Mouse (Mus musculus): ENCODE results near the gene Lrp1. TPM values are rescaled to one million over a fixed set of nuclear protein-coding genes. Genes with fewer than 3 reads are reported as not detected.

Gene Lrp1
- polyA plus RNA-seq, 1 experiment, result 57.8 TPM

DNA sequence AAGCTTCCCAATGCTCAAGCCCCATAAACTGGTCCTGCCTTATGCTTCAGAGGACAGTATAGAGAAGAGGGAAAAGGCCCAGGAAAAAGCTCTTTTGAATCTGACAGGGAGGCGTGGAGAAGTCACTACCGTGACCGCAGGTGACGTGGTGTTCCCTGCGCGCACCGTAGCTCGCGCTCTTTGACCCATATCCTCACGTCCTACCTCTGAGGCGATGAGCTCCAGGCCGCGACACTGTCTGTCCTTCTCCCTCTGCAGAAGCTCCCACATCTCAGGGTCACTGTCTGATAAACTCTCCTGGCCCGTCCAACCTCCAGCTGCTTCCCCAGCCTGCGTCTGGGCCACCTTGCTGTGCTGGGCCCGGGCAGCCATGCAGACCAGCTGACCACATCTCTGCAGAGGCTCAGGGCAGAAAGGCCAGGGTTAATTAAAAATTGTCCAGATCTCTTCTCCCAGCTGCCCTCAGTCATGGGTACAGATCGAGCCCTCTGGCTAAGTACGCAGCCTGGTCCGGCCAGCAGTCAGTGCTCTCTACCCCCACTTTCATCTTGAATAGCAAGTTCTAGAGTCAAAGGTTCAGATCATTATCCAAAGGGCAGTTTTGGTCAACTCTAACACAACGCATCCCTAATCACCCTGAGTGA lies 100.1 kb downstream of the Lrp1 start:
- Histone ChIP-seq H3K4me3 (ENCODE audit: insufficient read depth, low read depth, low read length) (peak overlapping the region; percentile 98), H3K27me3 (replicated peaks; ENCODE audit: control insufficient read depth, insufficient read depth, low read length) (0 out of 2 replicates have a peak, but pooled peaks cover 1% of the 10 kb centered on the region), H3K4me1 (ENCODE audit: control insufficient read depth, insufficient read depth, low read length) (peaks cover 14% of the 10 kb centered on the region; the same call in 1 of the 2 replicates), H3K36me3 (ENCODE audit: control insufficient read depth, insufficient read depth, low read length) (0 out of 2 replicates have a peak, but pooled peaks cover 1% of the 10 kb centered on the region), H3K27ac (ENCODE audit: insufficient read depth, low read depth, low read length) (peak overlapping the region; percentile 92)
- 49% methylated on average over 20 of the region's 20 CpGs for WGBS
- TF ChIP-seq POLR2A (IDR thresholded peaks at IDR 0.05; ENCODE audit: low read depth, low read length) (no peak), CTCF (conservative IDR thresholded peaks at IDR 0.05; ENCODE audit: insufficient read depth, insufficient read length, low read depth, low read length) (no peak)
- peak; percentile 89 for DNase-seq

DNA sequence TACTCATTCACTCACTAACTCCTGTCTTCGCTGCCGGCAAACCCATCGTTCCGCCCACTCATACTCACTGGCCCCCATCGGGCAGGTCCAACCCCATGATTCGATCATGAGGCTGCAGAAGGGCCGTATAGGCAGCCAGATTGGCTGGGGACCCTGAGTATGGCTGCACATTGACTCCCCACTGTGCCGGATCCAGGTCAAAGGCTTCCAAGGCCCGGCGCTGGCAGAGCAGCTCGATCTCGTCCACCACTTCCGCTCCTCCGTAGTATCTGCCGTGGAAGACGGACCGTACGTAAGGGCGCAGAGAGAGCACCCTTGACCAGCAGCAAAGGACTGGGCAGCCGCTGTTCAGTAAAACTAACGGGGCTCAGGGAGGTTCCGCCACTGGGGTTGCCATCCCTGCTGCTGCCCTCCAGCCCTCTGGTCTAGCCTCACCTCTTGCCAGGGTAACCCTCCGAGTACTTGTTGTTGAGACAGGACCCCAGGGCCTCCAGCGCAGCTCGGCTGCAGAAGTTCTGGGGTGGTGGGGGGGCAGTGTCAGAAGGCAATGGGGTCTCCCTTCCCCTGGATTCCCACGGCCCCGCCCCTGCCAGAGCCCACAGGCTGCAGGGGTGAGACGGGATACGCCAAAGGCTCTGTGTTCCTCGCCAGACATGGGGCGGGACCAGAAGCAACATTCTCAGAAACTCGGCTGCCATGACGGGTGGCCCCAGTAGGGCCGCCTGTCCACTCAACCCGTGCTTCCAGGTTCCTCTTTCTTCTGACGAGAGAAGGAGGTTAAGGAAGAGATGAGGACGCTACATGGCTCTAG lies 100.8 kb downstream of the Lrp1 start:
- 0 out of 2 replicates have a peak, but pooled peaks cover 1% of the 10 kb centered on the region for H3K36me3 ChIP-seq (ENCODE audit: control insufficient read depth, insufficient read depth, low read length)
- DNase-seq, result no peak
- H3K27ac ChIP-seq (ENCODE audit: insufficient read depth, low read depth, low read length), result peak overlapping the region; percentile 80; the same call in 1 of the 2 replicates
- 85% methylated on average over 37 of the region's 37 CpGs for WGBS
- H3K27me3 ChIP-seq (replicated peaks; ENCODE audit: control insufficient read depth, insufficient read depth, low read length), result 0 out of 2 replicates have a peak, but pooled peaks cover under 1% of the 10 kb centered on the region
- H3K4me3 ChIP-seq (ENCODE audit: insufficient read depth, low read depth, low read length), result peak overlapping the region; percentile 42; the same call in 1 of the 2 replicates
- peaks cover 15% of the 10 kb centered on the region; the same call in 1 of the 2 replicates for H3K4me1 ChIP-seq (ENCODE audit: control insufficient read depth, insufficient read depth, low read length)
- no peak for TF ChIP-seq CTCF (conservative IDR thresholded peaks at IDR 0.05; ENCODE audit: insufficient read depth, insufficient read length, low read depth, low read length)
- no peak for TF ChIP-seq POLR2A (IDR thresholded peaks at IDR 0.05; ENCODE audit: low read depth, low read length)

DNA sequence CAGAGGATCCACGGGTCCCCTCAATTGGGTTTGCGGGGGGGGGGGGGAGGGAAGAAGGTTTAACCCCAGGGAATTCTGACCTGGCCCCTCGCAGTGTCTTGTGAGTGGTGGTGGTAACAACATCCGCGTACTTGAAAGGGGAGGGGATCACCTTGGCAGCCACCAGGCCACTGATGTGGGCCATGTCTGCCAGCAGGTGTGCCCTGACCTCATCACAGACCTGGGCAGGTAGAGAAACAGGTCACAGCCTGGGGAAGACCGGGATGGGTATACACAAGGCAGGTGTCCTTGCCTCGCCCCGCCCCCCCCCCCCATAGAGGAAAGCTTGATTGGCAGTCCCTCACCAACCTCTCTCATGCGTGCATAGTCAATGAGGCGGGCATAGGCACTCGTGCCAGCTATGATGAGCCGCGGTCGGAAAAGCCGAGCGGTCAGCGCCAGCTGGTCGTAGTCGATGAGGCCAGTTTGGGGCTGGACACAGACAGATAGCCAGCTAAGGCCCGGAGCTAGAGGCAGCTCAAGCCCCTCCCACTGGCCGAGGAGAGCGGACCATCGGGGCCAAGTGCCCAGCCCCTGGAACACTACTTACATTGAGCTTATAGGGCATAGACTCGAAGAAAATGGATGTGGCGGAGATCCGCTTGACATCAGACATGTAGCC lies 101.8 kb downstream of the Lrp1 start:
- DNase-seq, result no peak
- Histone ChIP-seq H3K27me3 (replicated peaks; ENCODE audit: control insufficient read depth, insufficient read depth, low read length) (no peaks in the 10 kb centered on the region), H3K4me1 (ENCODE audit: control insufficient read depth, insufficient read depth, low read length) (peaks cover 15% of the 10 kb centered on the region; the same call in 1 of the 2 replicates), H3K4me3 (ENCODE audit: insufficient read depth, low read depth, low read length) (no peak overlapping the region), H3K36me3 (ENCODE audit: control insufficient read depth, insufficient read depth, low read length) (0 out of 2 replicates have a peak, but pooled peaks cover 1% of the 10 kb centered on the region), H3K27ac (ENCODE audit: insufficient read depth, low read depth, low read length) (no peak overlapping the region)
- TF ChIP-seq CTCF (conservative IDR thresholded peaks at IDR 0.05; ENCODE audit: insufficient read depth, insufficient read length, low read depth, low read length), result no peak
- no peak for TF ChIP-seq POLR2A (IDR thresholded peaks at IDR 0.05; ENCODE audit: low read depth, low read length)
- 83% methylated on average over 26 of the region's 26 CpGs for WGBS

DNA sequence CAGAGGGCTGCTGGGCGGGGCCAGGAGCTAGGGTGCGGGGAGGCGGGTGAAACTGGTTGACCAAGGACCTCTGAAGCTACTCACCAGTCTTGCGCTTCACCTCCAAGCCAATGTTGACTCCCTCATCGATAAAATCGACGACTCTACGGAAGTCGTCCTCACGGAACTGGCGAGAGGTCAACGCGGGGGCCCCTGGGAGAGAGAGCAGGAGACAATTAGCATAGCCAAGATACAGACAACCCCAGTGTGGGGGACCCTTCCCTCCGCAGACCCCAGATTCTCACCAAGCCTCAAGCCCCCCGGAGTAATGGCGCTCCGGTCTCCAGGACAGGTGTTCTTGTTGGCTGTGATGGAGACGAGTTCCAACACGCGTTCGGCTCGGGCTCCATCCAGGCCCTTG lies 103.0 kb downstream of the Lrp1 start:
- 94% methylated on average over 22 of the region's 22 CpGs for WGBS
- TF ChIP-seq CTCF (conservative IDR thresholded peaks at IDR 0.05; ENCODE audit: insufficient read depth, insufficient read length, low read depth, low read length), result no peak
- no peak for TF ChIP-seq POLR2A (IDR thresholded peaks at IDR 0.05; ENCODE audit: low read depth, low read length)
- Histone ChIP-seq H3K27me3 (replicated peaks; ENCODE audit: control insufficient read depth, insufficient read depth, low read length) (no peaks in the 10 kb centered on the region), H3K36me3 (ENCODE audit: control insufficient read depth, insufficient read depth, low read length) (0 out of 2 replicates have a peak, but pooled peaks cover 1% of the 10 kb centered on the region), H3K27ac (ENCODE audit: insufficient read depth, low read depth, low read length) (no peak overlapping the region), H3K4me1 (ENCODE audit: control insufficient read depth, insufficient read depth, low read length) (peaks cover 15% of the 10 kb centered on the region; the same call in 1 of the 2 replicates), H3K4me3 (ENCODE audit: insufficient read depth, low read depth, low read length) (no peak overlapping the region)
- no peak for DNase-seq

DNA sequence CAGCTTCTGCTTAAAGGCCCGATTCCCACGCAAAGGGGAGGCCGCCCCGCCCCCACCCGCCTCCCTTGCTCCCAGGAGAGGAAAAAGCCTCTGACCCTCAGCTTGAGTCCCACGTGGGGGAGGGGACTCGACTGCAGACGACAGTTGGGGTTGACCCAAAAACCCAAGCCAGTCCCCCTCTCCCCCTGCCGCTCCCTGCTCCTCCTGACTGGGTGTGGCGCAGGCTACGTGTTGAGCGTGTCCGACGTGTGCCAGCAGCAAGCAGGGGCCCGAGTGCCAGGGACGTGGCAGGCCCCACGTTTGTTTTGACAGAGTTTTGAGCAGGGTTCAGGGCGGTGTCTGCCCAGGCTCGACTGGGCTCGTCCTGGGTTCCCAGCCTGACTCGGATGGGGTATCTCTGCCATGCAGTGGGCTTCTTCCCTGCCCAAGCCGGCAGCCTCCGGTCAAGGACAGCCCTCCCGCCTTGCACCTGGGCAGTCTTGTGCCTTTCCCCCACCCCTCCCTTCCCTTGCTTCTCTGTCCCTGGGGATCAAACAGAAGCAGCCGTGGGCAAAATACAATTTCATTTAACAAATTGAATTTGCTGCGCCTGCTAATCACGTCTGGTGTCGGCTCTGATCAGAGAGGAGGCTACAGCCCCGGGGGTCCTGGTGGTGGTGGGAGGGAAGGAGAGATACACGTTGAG lies 104.2 kb downstream of the Lrp1 start:
- Histone ChIP-seq H3K27me3 (replicated peaks; ENCODE audit: control insufficient read depth, insufficient read depth, low read length) (no peaks in the 10 kb centered on the region), H3K36me3 (ENCODE audit: control insufficient read depth, insufficient read depth, low read length) (0 out of 2 replicates have a peak, but pooled peaks cover 1% of the 10 kb centered on the region), H3K27ac (ENCODE audit: insufficient read depth, low read depth, low read length) (no peak overlapping the region; the same call in 1 of the 2 replicates), H3K4me1 (ENCODE audit: control insufficient read depth, insufficient read depth, low read length) (peaks cover 15% of the 10 kb centered on the region; the same call in 1 of the 2 replicates), H3K4me3 (ENCODE audit: insufficient read depth, low read depth, low read length) (no peak overlapping the region; the same call in 1 of the 2 replicates)
- TF ChIP-seq CTCF (conservative IDR thresholded peaks at IDR 0.05; ENCODE audit: insufficient read depth, insufficient read length, low read depth, low read length) (no peak), POLR2A (IDR thresholded peaks at IDR 0.05; ENCODE audit: low read depth, low read length) (no peak)
- DNase-seq, result peak; percentile 46
- 31% methylated on average over 30 of the region's 30 CpGs for WGBS

DNA sequence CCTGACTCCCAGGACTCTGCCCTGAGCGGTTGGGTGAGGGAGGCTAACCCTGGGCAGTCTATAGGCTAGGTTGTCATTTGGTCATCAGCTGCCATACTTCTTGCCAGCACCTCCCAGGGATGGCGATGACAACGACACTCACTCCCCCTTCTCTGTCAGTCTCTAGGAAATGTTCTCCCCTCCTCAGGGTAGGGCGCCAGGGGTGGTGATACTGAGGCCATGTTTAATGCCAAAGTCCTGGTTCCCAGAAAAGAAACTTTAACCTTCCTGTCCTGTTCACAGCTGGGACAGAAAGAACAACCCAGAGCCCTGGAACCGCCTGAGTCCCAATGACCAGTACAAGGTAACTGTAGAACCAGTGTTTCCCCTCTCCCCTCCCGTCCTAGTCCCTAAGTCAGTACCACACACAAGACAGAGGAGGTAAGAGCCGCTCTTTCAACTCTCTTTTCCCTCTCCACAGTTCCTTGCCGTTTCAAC lies 104.9 kb downstream of the Lrp1 start:
- Histone ChIP-seq H3K27ac (ENCODE audit: insufficient read depth, low read depth, low read length) (peak overlapping the region; percentile 70), H3K27me3 (replicated peaks; ENCODE audit: control insufficient read depth, insufficient read depth, low read length) (0 out of 2 replicates have a peak, but pooled peaks cover 1% of the 10 kb centered on the region), H3K36me3 (ENCODE audit: control insufficient read depth, insufficient read depth, low read length) (0 out of 2 replicates have a peak, but pooled peaks cover 1% of the 10 kb centered on the region), H3K4me1 (ENCODE audit: control insufficient read depth, insufficient read depth, low read length) (peaks cover 12% of the 10 kb centered on the region; the same call in 1 of the 2 replicates), H3K4me3 (ENCODE audit: insufficient read depth, low read depth, low read length) (no peak overlapping the region)
- WGBS, result 39% methylated on average over 8 of the region's 8 CpGs
- peak; percentile 56 for DNase-seq
- no peak for TF ChIP-seq CTCF (conservative IDR thresholded peaks at IDR 0.05; ENCODE audit: insufficient read depth, insufficient read length, low read depth, low read length)
- peak; percentile 25 for TF ChIP-seq POLR2A (IDR thresholded peaks at IDR 0.05; ENCODE audit: low read depth, low read length)

Measured in kidney, adult 2 months (tissue).